Mouse (Mus musculus): ENCODE data around the gene E2f8. TPM values are rescaled to one million over a fixed set of nuclear protein-coding genes. Genes with fewer than 3 reads are reported as not detected.
A peak's percentile ranks its signal among the peaks of the same experiment; 100 is the strongest.

The E2f8 gene
- polyA plus RNA-seq, 1 experiment from 2014 or later: 21.9 TPM

- H3K4me3 ChIP-seq (ENCODE audit: low read length): no peak overlapping the region
- no peak overlapping the region for H3K27ac ChIP-seq (ENCODE audit: low read length)
- 64% methylated on average over 6 of the region's 6 CpGs for WGBS
- no peaks in the 10 kb centered on the region for H3K36me3 ChIP-seq (ENCODE audit: control insufficient read depth, insufficient read depth, low read length)
- no peak overlapping the region for H3K4me2 ChIP-seq (ENCODE audit: low read depth, low read length)
- ATAC-seq: no peak
- no peaks in the 10 kb centered on the region for H3K27me3 ChIP-seq (replicated peaks; ENCODE audit: control insufficient read depth, insufficient read depth, low read length)
- no peaks in the 10 kb centered on the region for H3K9me3 ChIP-seq (ENCODE audit: control insufficient read depth, low read length)
- no peaks in the 10 kb centered on the region for H3K4me1 ChIP-seq (ENCODE audit: control insufficient read depth, insufficient read depth, low read length)
- H3K9ac ChIP-seq (ENCODE audit: low read depth, low read length): no peak overlapping the region
Observed at GRCm38 (mm10) chr7:48836949-48837348, 44.4 kb downstream of the E2f8 start.

- 78% methylated on average over 12 of the region's 12 CpGs for WGBS
Observed at GRCm38 (mm10) chr7:48834989-48835626, 46.3 kb downstream of the E2f8 start.

GRCm38 (mm10) chr7:48834371-48834970, 46.9 kb downstream of the E2f8 start:
- no peak for ATAC-seq
- no peak overlapping the region for H3K4me3 ChIP-seq (ENCODE audit: low read length)
- no peaks in the 10 kb centered on the region for H3K9me3 ChIP-seq (ENCODE audit: control insufficient read depth, low read length)
- H3K4me2 ChIP-seq (ENCODE audit: low read depth, low read length): no peak overlapping the region
- 59% methylated on average over 4 of the region's 4 CpGs for WGBS
- no peaks in the 10 kb centered on the region for H3K27me3 ChIP-seq (replicated peaks; ENCODE audit: control insufficient read depth, insufficient read depth, low read length)
- no peak overlapping the region for H3K27ac ChIP-seq (ENCODE audit: low read length)
- no peaks in the 10 kb centered on the region for H3K36me3 ChIP-seq (ENCODE audit: control insufficient read depth, insufficient read depth, low read length)
- no peaks in the 10 kb centered on the region for H3K4me1 ChIP-seq (ENCODE audit: control insufficient read depth, insufficient read depth, low read length)
- H3K9ac ChIP-seq (ENCODE audit: low read depth, low read length): no peak overlapping the region

More at GRCm38 (mm10) chr7:48834989-48835626, 46.3 kb downstream of the E2f8 start:
- no peak overlapping the region for H3K4me2 ChIP-seq (ENCODE audit: low read depth, low read length)
- no peaks in the 10 kb centered on the region for H3K27me3 ChIP-seq (replicated peaks; ENCODE audit: control insufficient read depth, insufficient read depth, low read length)
- no peaks in the 10 kb centered on the region for H3K9me3 ChIP-seq (ENCODE audit: control insufficient read depth, low read length)
- no peak overlapping the region for H3K4me3 ChIP-seq (ENCODE audit: low read length)
- no peak for ATAC-seq
- no peaks in the 10 kb centered on the region for H3K4me1 ChIP-seq (ENCODE audit: control insufficient read depth, insufficient read depth, low read length)
- H3K36me3 ChIP-seq (ENCODE audit: control insufficient read depth, insufficient read depth, low read length): no peaks in the 10 kb centered on the region
- H3K27ac ChIP-seq (ENCODE audit: low read length): no peak overlapping the region
- H3K9ac ChIP-seq (ENCODE audit: low read depth, low read length): no peak overlapping the region

GRCm38 (mm10) chr7:48832735-48833134, 48.7 kb downstream of the E2f8 start:
- no peak overlapping the region for H3K4me3 ChIP-seq (ENCODE audit: low read length)
- no peak overlapping the region for H3K9ac ChIP-seq (ENCODE audit: low read depth, low read length)
- no peaks in the 10 kb centered on the region for H3K9me3 ChIP-seq (ENCODE audit: control insufficient read depth, low read length)
- no peak for ATAC-seq
- no peak overlapping the region for H3K4me2 ChIP-seq (ENCODE audit: low read depth, low read length)
- no peaks in the 10 kb centered on the region for H3K4me1 ChIP-seq (ENCODE audit: control insufficient read depth, insufficient read depth, low read length)
- no peaks in the 10 kb centered on the region for H3K27me3 ChIP-seq (replicated peaks; ENCODE audit: control insufficient read depth, insufficient read depth, low read length)
- H3K36me3 ChIP-seq (ENCODE audit: control insufficient read depth, insufficient read depth, low read length): no peaks in the 10 kb centered on the region
- WGBS: 68% methylated on average over 1 of the region's 1 CpGs
- no peak overlapping the region for H3K27ac ChIP-seq (ENCODE audit: low read length)

- Histone ChIP-seq H3K27ac (ENCODE audit: low read length) (no peak overlapping the region), H3K9me3 (ENCODE audit: control insufficient read depth, low read length) (no peaks in the 10 kb centered on the region), H3K4me1 (ENCODE audit: control insufficient read depth, insufficient read depth, low read length) (no peaks in the 10 kb centered on the region), H3K4me3 (ENCODE audit: low read length) (no peak overlapping the region), H3K9ac (ENCODE audit: low read depth, low read length) (no peak overlapping the region), H3K4me2 (ENCODE audit: low read depth, low read length) (no peak overlapping the region), H3K27me3 (replicated peaks; ENCODE audit: control insufficient read depth, insufficient read depth, low read length) (no peaks in the 10 kb centered on the region), H3K36me3 (ENCODE audit: control insufficient read depth, insufficient read depth, low read length) (peaks cover 9% of the 10 kb centered on the region)
- ATAC-seq: 0 out of 2 replicates have a peak, but pooled peaks have one; percentile 50
- WGBS: 43% methylated on average over 2 of the region's 2 CpGs
Observed at GRCm38 (mm10) chr7:48830395-48830794, 51.0 kb downstream of the E2f8 start.

- Histone ChIP-seq H3K4me3 (ENCODE audit: low read length) (no peak overlapping the region), H3K4me2 (ENCODE audit: low read depth, low read length) (no peak overlapping the region), H3K9me3 (ENCODE audit: control insufficient read depth, low read length) (no peaks in the 10 kb centered on the region), H3K9ac (ENCODE audit: low read depth, low read length) (no peak overlapping the region), H3K27me3 (replicated peaks; ENCODE audit: control insufficient read depth, insufficient read depth, low read length) (no peaks in the 10 kb centered on the region), H3K36me3 (ENCODE audit: control insufficient read depth, insufficient read depth, low read length) (peaks cover 13% of the 10 kb centered on the region), H3K27ac (ENCODE audit: low read length) (no peak overlapping the region), H3K4me1 (ENCODE audit: control insufficient read depth, insufficient read depth, low read length) (no peaks in the 10 kb centered on the region)
- ATAC-seq: no peak
- 85% methylated on average over 5 of the region's 5 CpGs for WGBS
Observed at GRCm38 (mm10) chr7:48829177-48829910, 52.1 kb downstream of the E2f8 start.

- no peaks in the 10 kb centered on the region for H3K9me3 ChIP-seq (ENCODE audit: control insufficient read depth, low read length)
- ATAC-seq: no peak
- H3K4me1 ChIP-seq (ENCODE audit: control insufficient read depth, insufficient read depth, low read length): no peaks in the 10 kb centered on the region
- no peak overlapping the region for H3K27ac ChIP-seq (ENCODE audit: low read length)
- WGBS: 91% methylated on average over 6 of the region's 6 CpGs
- no peaks in the 10 kb centered on the region for H3K27me3 ChIP-seq (replicated peaks; ENCODE audit: control insufficient read depth, insufficient read depth, low read length)
- H3K9ac ChIP-seq (ENCODE audit: low read depth, low read length): no peak overlapping the region
- H3K36me3 ChIP-seq (ENCODE audit: control insufficient read depth, insufficient read depth, low read length): peaks cover 16% of the 10 kb centered on the region
- H3K4me3 ChIP-seq (ENCODE audit: low read length): no peak overlapping the region
- H3K4me2 ChIP-seq (ENCODE audit: low read depth, low read length): no peak overlapping the region
Observed at GRCm38 (mm10) chr7:48825170-48825569, 56.2 kb downstream of the E2f8 start.

- no peaks in the 10 kb centered on the region for H3K4me1 ChIP-seq (ENCODE audit: control insufficient read depth, insufficient read depth, low read length)
- H3K9ac ChIP-seq (ENCODE audit: low read depth, low read length): no peak overlapping the region
- no peaks in the 10 kb centered on the region for H3K27me3 ChIP-seq (replicated peaks; ENCODE audit: control insufficient read depth, insufficient read depth, low read length)
- H3K4me3 ChIP-seq (ENCODE audit: low read length): no peak overlapping the region
- ATAC-seq: no peak
- H3K36me3 ChIP-seq (ENCODE audit: control insufficient read depth, insufficient read depth, low read length): peaks cover 16% of the 10 kb centered on the region
- WGBS: 85% methylated on average over 1 of the region's 1 CpGs
- no peaks in the 10 kb centered on the region for H3K9me3 ChIP-seq (ENCODE audit: control insufficient read depth, low read length)
- no peak overlapping the region for H3K4me2 ChIP-seq (ENCODE audit: low read depth, low read length)
- H3K27ac ChIP-seq (ENCODE audit: low read length): no peak overlapping the region
Observed at GRCm38 (mm10) chr7:48824671-48825070, 56.7 kb downstream of the E2f8 start.

GRCm38 (mm10) chr7:48823621-48824020, 57.8 kb downstream of the E2f8 start:
- Histone ChIP-seq H3K4me1 (ENCODE audit: control insufficient read depth, insufficient read depth, low read length) (no peaks in the 10 kb centered on the region), H3K27ac (ENCODE audit: low read length) (no peak overlapping the region), H3K36me3 (ENCODE audit: control insufficient read depth, insufficient read depth, low read length) (peaks cover 19% of the 10 kb centered on the region), H3K27me3 (replicated peaks; ENCODE audit: control insufficient read depth, insufficient read depth, low read length) (no peaks in the 10 kb centered on the region), H3K9ac (ENCODE audit: low read depth, low read length) (no peak overlapping the region), H3K9me3 (ENCODE audit: control insufficient read depth, low read length) (no peaks in the 10 kb centered on the region), H3K4me2 (ENCODE audit: low read depth, low read length) (no peak overlapping the region), H3K4me3 (ENCODE audit: low read length) (no peak overlapping the region)
- WGBS: 93% methylated on average over 3 of the region's 3 CpGs
- no peak for ATAC-seq

Data from intestine, embryonic 16.5 days (tissue).